Mouse (Mus musculus) olfactory bulb, adult 2 months (tissue): ENCODE measurements around the gene Foxj2.

Source experiments
- CTCF ChIP-seq: fragments of 200-500 bp; IDR thresholded peaks from 2 replicates; pipeline ENCODE4 v1.5.1; 2012; ENCODE audit warnings: low read depth, mild to moderate bottlenecking, low read length, moderate library complexity; ENCODE audit not compliant: insufficient read depth
- POLR2A ChIP-seq: fragments of 200-500 bp; IDR thresholded peaks from 2 replicates; pipeline ENCODE4 v1.6.1; 2012; ENCODE audit warnings: mild to moderate bottlenecking, low read depth, low read length, moderate library complexity; ENCODE audit not compliant: insufficient read depth

DNA sequence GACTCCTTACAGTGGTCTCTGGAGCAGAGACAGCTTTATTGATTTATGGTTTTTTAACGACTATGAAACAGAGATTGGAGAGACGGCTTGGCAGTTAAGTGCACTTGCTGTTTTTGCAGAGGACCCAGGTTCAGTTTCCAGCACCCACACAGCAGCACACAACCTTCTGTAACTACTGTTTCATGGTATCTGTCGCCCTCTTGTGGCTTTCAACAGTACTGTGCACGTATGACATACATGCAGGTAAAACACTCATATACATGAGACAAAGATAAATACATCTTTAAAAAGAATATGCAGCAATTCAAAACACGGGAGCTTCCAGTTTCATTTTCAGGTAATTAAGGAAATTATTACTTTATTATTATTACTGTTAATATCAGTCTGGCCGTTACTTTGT is 42.7 kb downstream of the Foxj2 start:
- TF ChIP-seq CTCF (no peak), POLR2A (no peak)
